Mouse (Mus musculus) cerebellum, adult 2 months (tissue): ENCODE measurements at regions not wholly inside any gene's neighbourhood (a gene's known extent, or its start where the extent isn't known, plus 50 kb on each side); places are given as distances from the start of the nearest gene placed in this dataset.

Experiments used
- DNase-seq, 2 experiments: peaks; one replicate each; pipeline ENCODE4 v3.0.0; 2021
- H3K27ac ChIP-seq: fragments of 200-500 bp; 2 replicates; pipeline ENCODE4 v1.5.1; 2012; ENCODE audit warnings: low read length, control low read depth, inconsistent platforms; ENCODE audit not compliant: insufficient read depth
- H3K27me3 ChIP-seq: fragments of 200-500 bp; 2 replicates; pipeline ENCODE4 v1.6.1; 2012; ENCODE audit warnings: inconsistent platforms, mild to moderate bottlenecking, low read length, moderate library complexity; ENCODE audit not compliant: control insufficient read depth, insufficient read depth
- H3K4me1 ChIP-seq: fragments of 200-500 bp; 2 replicates; pipeline ENCODE4 v1.6.1; 2011; ENCODE audit warnings: low read length; ENCODE audit not compliant: control insufficient read depth, insufficient read depth
- H3K4me3 ChIP-seq: fragments of 200-500 bp; replicated peaks from 2 replicates; pipeline ENCODE3; 2011; ENCODE audit warnings: mild to moderate bottlenecking, low read depth, low read length, control low read depth; ENCODE audit not compliant: insufficient read depth
- CTCF ChIP-seq: fragments of 200-500 bp; IDR thresholded peaks from 2 replicates; pipeline ENCODE4 v1.5.1; 2011; ENCODE audit warnings: low read depth, mild to moderate bottlenecking, control low read depth, low read length, moderate library complexity, borderline replicate concordance; ENCODE audit not compliant: insufficient read depth
- POLR2A ChIP-seq: fragments of 200-500 bp; IDR thresholded peaks from 2 replicates; pipeline ENCODE4 v1.6.1; 2011; ENCODE audit warnings: low read length, control low read depth, borderline replicate concordance; ENCODE audit not compliant: insufficient read depth
- WGBS: fragments of 180-500 bp; shearing (Covaris S2); methylation state at CpG from one replicate; pipeline ENCODE4 v1.1.7; 2018; 5-methylcytosine and 5-hydroxymethylcytosine counted together

GRCm38 (mm10) chrX:10984894-10985293 is 270.1 kb downstream of the Mid1ip1 start:
- WGBS: 93% methylated on average over 7 of the region's 7 CpGs
- Histone ChIP-seq H3K27me3 (no peaks in the 10 kb centered on the region), H3K4me1 (no peaks in the 10 kb centered on the region), H3K4me3 (no peak overlapping the region), H3K27ac (no peak overlapping the region)
- no peak for TF ChIP-seq CTCF
- no peak for TF ChIP-seq POLR2A
- no peak for DNase-seq

GRCm38 (mm10) chrX:10991871-10992210 is 277.0 kb downstream of the Mid1ip1 start:
- Histone ChIP-seq H3K4me3 (no peak overlapping the region), H3K4me1 (peaks cover 4% of the 10 kb centered on the region; the same call in 1 of the 2 replicates), H3K27me3 (no peaks in the 10 kb centered on the region), H3K27ac (no peak overlapping the region)
- WGBS: 20% methylated on average over 6 of the region's 6 CpGs
- DNase-seq: peak; percentile 0 to 8
- TF ChIP-seq POLR2A: no peak
- no peak for TF ChIP-seq CTCF

GRCm38 (mm10) chrX:10992211-10993004 is 277.6 kb downstream of the Mid1ip1 start:
- Histone ChIP-seq H3K4me3 (peak overlapping the region; percentile 19), H3K4me1 (peaks cover 4% of the 10 kb centered on the region; the same call in 1 of the 2 replicates), H3K27ac (no peak overlapping the region), H3K27me3 (no peaks in the 10 kb centered on the region)
- 6% methylated on average over 19 of the region's 19 CpGs for WGBS
- DNase-seq: peak; percentile 21 to 36
- TF ChIP-seq POLR2A (no peak), CTCF (no peak)

- H3K4me3 ChIP-seq: peak overlapping the region; percentile 30
- H3K4me1 ChIP-seq: peaks cover 4% of the 10 kb centered on the region; the same call in 1 of the 2 replicates
- WGBS: 23% methylated on average over 6 of the region's 6 CpGs
- no peaks in the 10 kb centered on the region for H3K27me3 ChIP-seq
- TF ChIP-seq CTCF (no peak), POLR2A (no peak)
- peak; percentile 15 to 17 for DNase-seq
- no peak overlapping the region for H3K27ac ChIP-seq
These were observed 278.2 kb downstream of the Mid1ip1 start for GRCm38 (mm10) chrX:10993005-10993377.

GRCm38 (mm10) chrX:10994910-10995309 is 280.1 kb downstream of the Mid1ip1 start:
- no peaks in the 10 kb centered on the region for H3K27me3 ChIP-seq
- H3K4me3 ChIP-seq: no peak overlapping the region
- no peak for TF ChIP-seq POLR2A
- TF ChIP-seq CTCF: no peak
- DNase-seq: no peak
- peaks cover 4% of the 10 kb centered on the region; the same call in 1 of the 2 replicates for H3K4me1 ChIP-seq
- H3K27ac ChIP-seq: no peak overlapping the region

- DNase-seq: no peak
- 78% methylated on average over 3 of the region's 3 CpGs for WGBS
- no peak overlapping the region for H3K4me3 ChIP-seq
- H3K4me1 ChIP-seq: no peaks in the 10 kb centered on the region
- TF ChIP-seq POLR2A (no peak), CTCF (no peak)
- H3K27me3 ChIP-seq: no peaks in the 10 kb centered on the region
- no peak overlapping the region for H3K27ac ChIP-seq
These were observed 286.4 kb downstream of the Mid1ip1 start for GRCm38 (mm10) chrX:11001180-11001579.

- no peaks in the 10 kb centered on the region for H3K27me3 ChIP-seq
- H3K27ac ChIP-seq: no peak overlapping the region
- no peaks in the 10 kb centered on the region for H3K4me1 ChIP-seq
- DNase-seq: no peak
- no peak overlapping the region for H3K4me3 ChIP-seq
- TF ChIP-seq CTCF (no peak), POLR2A (no peak)
These were observed 259.8 kb upstream of the H2al1a start for GRCm38 (mm10) chrX:11039278-11039677.

- no peaks in the 10 kb centered on the region for H3K4me1 ChIP-seq
- no peak overlapping the region for H3K27ac ChIP-seq
- no peak overlapping the region for H3K4me3 ChIP-seq
- no peaks in the 10 kb centered on the region for H3K27me3 ChIP-seq
- DNase-seq: no peak
- 100% methylated on average over 3 of the region's 3 CpGs for WGBS
- TF ChIP-seq POLR2A (no peak), CTCF (no peak)
These were observed 252.3 kb upstream of the H2al1a start for GRCm38 (mm10) chrX:11046769-11047168.
